Mouse (Mus musculus) embryonic facial prominence, embryonic 11.5 days (tissue): Measurements from ENCODE around the gene Casp8ap2. TPM values are rescaled to one million over a fixed set of nuclear protein-coding genes. Genes with fewer than 3 reads are reported as not detected.

Experiments used
- ATAC-seq: fragments of 200-750 bp; cut with Nextera tagmentation; replicated peaks from 2 replicates; pipeline ENCODE4 v1.8.0; 2017; ENCODE audit warnings: low read depth; ENCODE audit not compliant: insufficient number of reproducible peaks, low FRiP score, low TSS enrichment
- DNase-seq: peaks from one replicate; pipeline ENCODE4 v3.0.0-alpha.2; 2015; ENCODE audit warnings: low spot score
- H3K27ac ChIP-seq: fragments of 300-500 bp; sonication (generic); replicated peaks from 2 replicates; pipeline ENCODE4 v1.5.1; 2014; ENCODE audit warnings: mild to moderate bottlenecking, low read depth, low read length, control low read depth
- H3K27me3 ChIP-seq: fragments of 300-500 bp; sonication (generic); 2 replicates; pipeline ENCODE4 v1.6.1; 2014; ENCODE audit warnings: mild to moderate bottlenecking, low read length, moderate library complexity, mixed read lengths; ENCODE audit not compliant: control insufficient read depth, insufficient read depth
- H3K36me3 ChIP-seq: fragments of 300-500 bp; sonication (generic); replicated peaks from 2 replicates; pipeline ENCODE4 v1.6.1; 2014; ENCODE audit warnings: low read depth, mild to moderate bottlenecking, low read length, moderate library complexity, mixed read lengths; ENCODE audit not compliant: control insufficient read depth, insufficient read depth
- H3K4me1 ChIP-seq: fragments of 300-500 bp; sonication (generic); 2 replicates; pipeline ENCODE4 v1.6.1; 2014; ENCODE audit warnings: low read length, mixed read lengths; ENCODE audit not compliant: control insufficient read depth, insufficient read depth
- H3K4me2 ChIP-seq: fragments of 300-500 bp; sonication (generic); 2 replicates; pipeline ENCODE4 v1.6.1; 2014; ENCODE audit warnings: low read depth, mild to moderate bottlenecking, control low read depth, low read length, moderate library complexity
- H3K4me3 ChIP-seq: fragments of 300-500 bp; sonication (generic); 2 replicates; pipeline ENCODE4 v1.5.1; 2014; ENCODE audit warnings: low read depth, low read length, control low read depth
- H3K9ac ChIP-seq: fragments of 300-500 bp; sonication (generic); replicated peaks from 2 replicates; pipeline ENCODE4 v1.6.1; 2014; ENCODE audit warnings: mild to moderate bottlenecking, control low read depth, low read length
- H3K9me3 ChIP-seq: fragments of 300-500 bp; sonication (generic); replicated peaks from 2 replicates; pipeline ENCODE4 v1.6.1; 2016; ENCODE audit warnings: mild to moderate bottlenecking, low read length, inconsistent platforms, mixed read lengths; ENCODE audit not compliant: control insufficient read depth
- WGBS: fragments of 180-500 bp; shearing (Covaris S2); extraction: QIAGEN DNeasy Blood & Tissue Kit; methylation state at CpG from one replicate; pipeline ENCODE4 v1.1.7; 2014; 5-methylcytosine and 5-hydroxymethylcytosine counted together
- polyA plus RNA-seq: library from polyadenylated mRNA; unstranded; fragments of >200 nt; fragmentation: Nextera tagmentation; extraction: Ambion mirVana; gene quantifications from 2 replicates; pipeline ENCODE4 v1.2.1, GENCODE M21; 2014

Gene Casp8ap2
- 65.1 and 81.1 TPM in 2 replicates for polyA plus RNA-seq

GRCm38 (mm10) chr4:32615034-32615881, at the start of gene Casp8ap2:
Gene Casp8ap2, plus strand, starts transcription at chr4:32615451.
- Histone ChIP-seq H3K4me1 (no peaks in the 10 kb centered on the region), H3K4me3 (peak within 1 kb of the TSS; percentile 49), H3K27me3 (no peaks in the 10 kb centered on the region), H3K9me3 (no peaks in the 10 kb centered on the region), H3K36me3 (no peaks in the 10 kb centered on the region), H3K4me2 (peak within 1 kb of the TSS; percentile 43), H3K27ac (peak within 1 kb of the TSS; percentile 5), H3K9ac (peak within 1 kb of the TSS; percentile 54)
- under 1% methylated on average over 65 of the region's 67 CpGs for WGBS
- ATAC-seq (peak; percentile 100), DNase-seq (peak; percentile 100)

- 84% methylated on average over 4 of the region's 4 CpGs for WGBS
- ATAC-seq = no peak
- no peaks in the 10 kb centered on the region; the same call in 1 of the 2 replicates for H3K36me3 ChIP-seq
These were observed 46.2 kb upstream of the Casp8ap2 start for GRCm38 (mm10) chr4:32569054-32569453.

DNA sequence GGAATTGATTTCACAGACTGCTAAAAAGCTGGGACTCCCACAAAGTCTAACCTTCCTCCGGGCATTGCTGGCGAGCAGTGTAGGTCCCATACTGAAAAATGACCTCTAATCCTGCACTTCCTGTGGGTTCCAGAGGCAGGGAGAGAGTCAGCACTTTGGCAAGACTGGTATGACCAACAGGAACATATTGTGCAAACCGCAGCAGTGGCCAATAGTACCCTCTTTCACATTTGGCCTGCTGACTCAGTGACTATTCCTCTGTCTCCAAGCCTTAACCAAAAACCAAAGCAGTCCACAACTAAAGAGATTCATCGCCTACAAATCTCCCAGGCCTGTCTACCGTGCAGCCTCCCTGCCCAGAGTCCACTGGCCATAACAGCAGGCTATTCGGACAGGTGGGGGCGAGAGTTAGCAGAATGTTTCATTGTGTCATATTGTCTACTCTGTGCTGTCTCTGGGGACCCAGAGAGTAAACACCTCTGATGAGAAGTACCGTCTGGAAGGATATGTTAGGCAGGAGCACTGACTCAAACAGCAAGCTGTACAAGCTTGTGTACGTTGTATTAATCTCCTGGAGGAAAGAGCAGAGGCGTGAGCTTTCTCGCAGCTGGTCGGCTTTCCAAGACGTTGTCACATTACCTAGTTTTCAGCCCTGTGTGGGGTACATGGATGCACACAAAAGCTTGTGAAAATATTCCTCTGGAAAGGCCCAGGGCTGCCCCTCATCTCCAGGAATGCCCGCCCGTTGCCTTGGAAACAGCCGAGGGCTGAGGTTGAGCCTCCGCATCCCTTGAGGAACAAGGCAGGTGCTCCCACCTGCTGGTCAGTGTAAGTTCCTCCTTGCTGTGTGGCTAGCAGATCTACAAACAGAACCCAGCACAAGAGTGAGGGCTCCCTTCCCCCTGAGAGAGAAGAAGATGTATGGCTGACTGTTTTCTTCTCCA, 45.0 kb upstream of the Casp8ap2 start:
- ATAC-seq (no peak), DNase-seq (peak; percentile 40)
- 55% methylated on average over 17 of the region's 17 CpGs for WGBS
- Histone ChIP-seq H3K9me3 (no peaks in the 10 kb centered on the region), H3K9ac (no peak overlapping the region; the same call in 1 of the 2 replicates), H3K27me3 (no peaks in the 10 kb centered on the region), H3K27ac (no peak overlapping the region), H3K4me1 (peaks cover 5% of the 10 kb centered on the region; the same call in 1 of the 2 replicates), H3K4me2 (no peak overlapping the region), H3K4me3 (no peak overlapping the region), H3K36me3 (no peaks in the 10 kb centered on the region; the same call in 1 of the 2 replicates)

More at GRCm38 (mm10) chr4:32569054-32569453, 46.2 kb upstream of the Casp8ap2 start:
- no peak overlapping the region for H3K9ac ChIP-seq
- H3K27me3 ChIP-seq = no peaks in the 10 kb centered on the region
- no peak overlapping the region for H3K4me2 ChIP-seq
- H3K27ac ChIP-seq = no peak overlapping the region
- H3K4me3 ChIP-seq = no peak overlapping the region
- DNase-seq = no peak
- peaks cover 4% of the 10 kb centered on the region; the same call in 1 of the 2 replicates for H3K4me1 ChIP-seq
- H3K9me3 ChIP-seq = no peaks in the 10 kb centered on the region

- Histone ChIP-seq H3K9me3 (no peaks in the 10 kb centered on the region), H3K27ac (no peak overlapping the region), H3K4me2 (no peak overlapping the region), H3K4me1 (peaks cover 6% of the 10 kb centered on the region; the same call in 1 of the 2 replicates), H3K27me3 (no peaks in the 10 kb centered on the region), H3K36me3 (no peaks in the 10 kb centered on the region; the same call in 1 of the 2 replicates), H3K9ac (no peak overlapping the region), H3K4me3 (no peak overlapping the region)
- WGBS = 75% methylated on average over 8 of the region's 8 CpGs
- ATAC-seq = no peak
- DNase-seq = no peak
These were observed 44.3 kb upstream of the Casp8ap2 start for GRCm38 (mm10) chr4:32570939-32571317.

- H3K36me3 ChIP-seq = no peaks in the 10 kb centered on the region; the same call in 1 of the 2 replicates
- no peak overlapping the region for H3K9ac ChIP-seq
- no peak overlapping the region for H3K4me3 ChIP-seq
- H3K4me1 ChIP-seq = peaks cover 6% of the 10 kb centered on the region; the same call in 1 of the 2 replicates
- no peaks in the 10 kb centered on the region for H3K9me3 ChIP-seq
- no peaks in the 10 kb centered on the region for H3K27me3 ChIP-seq
- 70% methylated on average over 3 of the region's 3 CpGs for WGBS
- ATAC-seq (no peak), DNase-seq (no peak)
- no peak overlapping the region for H3K4me2 ChIP-seq
- H3K27ac ChIP-seq = no peak overlapping the region
These were observed 43.8 kb upstream of the Casp8ap2 start for GRCm38 (mm10) chr4:32571441-32571840.

GRCm38 (mm10) chr4:32572118-32572517, 43.1 kb upstream of the Casp8ap2 start:
- Histone ChIP-seq H3K27ac (no peak overlapping the region), H3K9me3 (no peaks in the 10 kb centered on the region), H3K4me1 (peaks cover 6% of the 10 kb centered on the region; the same call in 1 of the 2 replicates), H3K4me3 (no peak overlapping the region), H3K36me3 (no peaks in the 10 kb centered on the region; the same call in 1 of the 2 replicates), H3K4me2 (no peak overlapping the region), H3K9ac (no peak overlapping the region), H3K27me3 (no peaks in the 10 kb centered on the region)
- 44% methylated on average over 1 of the region's 1 CpGs for WGBS
- peak; percentile 74 for DNase-seq
- ATAC-seq = peak; percentile 84

DNA sequence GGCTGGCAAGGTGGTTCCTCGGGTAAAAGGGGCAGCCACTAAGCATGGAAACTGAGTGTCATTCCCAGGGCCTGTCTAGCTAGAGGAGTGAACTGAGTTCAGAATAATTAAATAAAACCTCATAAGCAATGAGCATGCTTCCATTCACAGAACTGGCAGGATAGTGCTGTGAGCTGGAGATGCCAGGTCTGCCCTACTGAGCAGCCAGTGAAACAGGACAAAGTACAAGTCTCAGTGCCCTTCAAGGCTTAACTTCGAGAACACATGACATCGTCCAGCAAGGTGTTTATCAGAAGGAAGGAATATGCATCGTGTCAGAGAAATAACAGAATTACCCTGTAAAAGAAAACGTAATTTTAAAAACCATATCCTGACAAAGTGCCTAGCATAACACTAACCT, 41.7 kb upstream of the Casp8ap2 start:
- Histone ChIP-seq H3K27ac (no peak overlapping the region), H3K4me1 (peaks cover 6% of the 10 kb centered on the region; the same call in 1 of the 2 replicates), H3K9ac (no peak overlapping the region), H3K9me3 (no peaks in the 10 kb centered on the region), H3K27me3 (no peaks in the 10 kb centered on the region), H3K4me3 (no peak overlapping the region), H3K36me3 (no peaks in the 10 kb centered on the region; the same call in 1 of the 2 replicates), H3K4me2 (no peak overlapping the region)
- DNase-seq (no peak), ATAC-seq (no peak)
- 92% methylated on average over 5 of the region's 5 CpGs for WGBS
